Mouse (Mus musculus) spleen, postnatal 36 days (tissue): ENCODE measurements around the gene Tnfrsf8.

Source experiments
- DNase-seq, 2 experiments: peaks; one replicate each; pipeline ENCODE4 v3.0.0; 2022; ENCODE audit warnings: low spot score in 2 of 2, mixed read lengths in 1 of 2

The Tnfrsf8 gene

GRCm38 (mm10) chr4:145271634-145272033 lies 43.3 kb downstream of the Tnfrsf8 start:
- DNase-seq: no peak

- DNase-seq: peak; percentile 18 to 19
Measured at GRCm38 (mm10) chr4:145270136-145270535, 44.8 kb downstream of the Tnfrsf8 start.

- no peak for DNase-seq
Measured at GRCm38 (mm10) chr4:145267631-145268110, 47.3 kb downstream of the Tnfrsf8 start.

- no peak for DNase-seq
Measured at GRCm38 (mm10) chr4:145266505-145266904, 48.5 kb downstream of the Tnfrsf8 start.

- DNase-seq: no peak
Measured at GRCm38 (mm10) chr4:145264761-145265160, 50.2 kb downstream of the Tnfrsf8 start.

GRCm38 (mm10) chr4:145263583-145263982 lies 51.4 kb downstream of the Tnfrsf8 start:
- no peak for DNase-seq

- DNase-seq: no peak
Measured at GRCm38 (mm10) chr4:145260802-145261201, 54.2 kb downstream of the Tnfrsf8 start.

- DNase-seq: no peak
Measured at GRCm38 (mm10) chr4:145257751-145258434, 57.1 kb downstream of the Tnfrsf8 start.

- DNase-seq: no peak
Measured at GRCm38 (mm10) chr4:145256144-145256543, 58.8 kb downstream of the Tnfrsf8 start.

- DNase-seq: peak; percentile 76 to 77
Measured at GRCm38 (mm10) chr4:145254418-145254817, 60.5 kb downstream of the Tnfrsf8 start.

- DNase-seq: no peak
Measured at GRCm38 (mm10) chr4:145252611-145253010, 62.4 kb downstream of the Tnfrsf8 start.

GRCm38 (mm10) chr4:145251546-145251945 lies 63.4 kb downstream of the Tnfrsf8 start:
- no peak for DNase-seq

- DNase-seq: no peak
Measured at GRCm38 (mm10) chr4:145250002-145250401, 65.0 kb downstream of the Tnfrsf8 start.

- DNase-seq: no peak
Measured at GRCm38 (mm10) chr4:145247556-145247955, 67.4 kb downstream of the Tnfrsf8 start.

- peak; percentile 74 for DNase-seq
Measured at GRCm38 (mm10) chr4:145246173-145247011, 68.6 kb downstream of the Tnfrsf8 start, which contains the start of gene Tnfrsf1b. Gene Tnfrsf1b, minus strand, starts transcription at chr4:145246870.

- no peak for DNase-seq
Measured at GRCm38 (mm10) chr4:145245581-145245980, 69.4 kb downstream of the Tnfrsf8 start.

GRCm38 (mm10) chr4:145244676-145245075 lies 70.3 kb downstream of the Tnfrsf8 start:
- no peak for DNase-seq

GRCm38 (mm10) chr4:145242719-145243350 lies 72.1 kb downstream of the Tnfrsf8 start:
- DNase-seq: no peak

GRCm38 (mm10) chr4:145240723-145241231 lies 74.2 kb downstream of the Tnfrsf8 start:
- DNase-seq: peak; percentile 74 to 75

- DNase-seq: peak in 1 of 2 experiments; percentile 16
Measured at GRCm38 (mm10) chr4:145239049-145239830, 75.7 kb downstream of the Tnfrsf8 start.

GRCm38 (mm10) chr4:145236027-145236426 lies 78.9 kb downstream of the Tnfrsf8 start:
- DNase-seq: peak in 1 of 2 experiments; percentile 32
